Mouse (Mus musculus) lung, postnatal 14 days (tissue): Measurements from ENCODE around the gene Sae1.
"Not testable (repeated sequence)": the region's sequence is repeated elsewhere in the genome, so short reads cannot be mapped to it uniquely, and the experiment has no call there.

Experiments
- DNase-seq: peaks from one replicate; pipeline ENCODE4 v3.0.0; 2021

Sae1 gene

GRCm38 (mm10) chr7:16402449-16402848, 14.8 kb upstream of the Sae1 start:
- no peak for DNase-seq

GRCm38 (mm10) chr7:16401991-16402431, 14.4 kb upstream of the Sae1 start:
- peak; percentile 47 for DNase-seq

GRCm38 (mm10) chr7:16400689-16401611, 13.3 kb upstream of the Sae1 start, which contains the start of gene Zc3h4:
Zc3h4 (plus strand) TSS chr7:16400910.
- peak; percentile 92 for DNase-seq

- peak; percentile 99 for DNase-seq
Measured at GRCm38 (mm10) chr7:16399820-16400688, 12.4 kb upstream of the Sae1 start.

GRCm38 (mm10) chr7:16399098-16399819, 11.7 kb upstream of the Sae1 start:
- peak; percentile 94 for DNase-seq

- no peak for DNase-seq
Measured at GRCm38 (mm10) chr7:16398387-16399050, 10.9 kb upstream of the Sae1 start.

- no peak for DNase-seq
Measured at GRCm38 (mm10) chr7:16397465-16397864, 9.9 kb upstream of the Sae1 start.

- peak; percentile 74 for DNase-seq
Measured at GRCm38 (mm10) chr7:16395944-16396343, 8.3 kb upstream of the Sae1 start.

GRCm38 (mm10) chr7:16392923-16393322, 5.3 kb upstream of the Sae1 start:
- no peak for DNase-seq

GRCm38 (mm10) chr7:16389942-16390341, 2.3 kb upstream of the Sae1 start:
- DNase-seq, result not testable (repeated sequence)

- peak; percentile 76 for DNase-seq
Measured at GRCm38 (mm10) chr7:16376505-16376904, 11.1 kb downstream of the Sae1 start.

GRCm38 (mm10) chr7:16374989-16375388, 12.6 kb downstream of the Sae1 start:
- DNase-seq, result no peak

GRCm38 (mm10) chr7:16373719-16374118, 13.9 kb downstream of the Sae1 start:
- no peak for DNase-seq

GRCm38 (mm10) chr7:16370596-16370995, 17.0 kb downstream of the Sae1 start:
- DNase-seq, result no peak

- DNase-seq, result no peak
Measured at GRCm38 (mm10) chr7:16368835-16369234, 18.8 kb downstream of the Sae1 start.

GRCm38 (mm10) chr7:16366669-16367068, 20.9 kb downstream of the Sae1 start:
- DNase-seq, result no peak

- DNase-seq, result peak; percentile 44
Measured at GRCm38 (mm10) chr7:16366133-16366646, 21.4 kb downstream of the Sae1 start.

GRCm38 (mm10) chr7:16364901-16365500, 22.6 kb downstream of the Sae1 start:
- DNase-seq, result peak; percentile 28

- DNase-seq, result no peak
Measured at GRCm38 (mm10) chr7:16364319-16364718, 23.3 kb downstream of the Sae1 start.

GRCm38 (mm10) chr7:16357602-16358001, 30.0 kb downstream of the Sae1 start:
- no peak for DNase-seq

- DNase-seq, result no peak
Measured at GRCm38 (mm10) chr7:16355854-16356594, 31.6 kb downstream of the Sae1 start.
